9 mouse cellular contexts compared by ENCODE assay signal in the genomic region with DNA sequence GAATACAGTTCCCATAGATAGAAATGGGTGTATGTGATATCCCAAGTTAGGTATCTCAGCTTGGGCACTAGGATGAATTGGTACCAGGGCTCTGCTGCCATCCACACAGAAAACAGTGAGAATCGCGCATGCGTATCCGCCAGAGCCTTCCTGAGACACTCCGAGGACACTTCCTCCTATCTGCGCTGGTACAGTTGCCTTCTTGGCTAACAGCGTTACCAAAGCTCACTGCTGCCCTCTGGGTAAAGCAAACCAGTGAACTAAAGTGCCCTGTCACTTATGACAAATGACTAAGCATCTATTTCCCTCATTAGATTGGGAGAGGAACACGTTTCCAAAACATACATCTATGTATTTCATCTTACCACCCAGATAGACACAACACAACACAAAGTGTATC.
DNase-seq lines count a peak whose midpoint lies in the region; ATAC-seq lines count a peak whose summit lies in the region.
"Had no signal": no experiment of that assay in that cellular context is flagged by ENCODE, and none has a peak within 500 bp of the region (broad histone marks: within the 10 kb centered on the region; RNA-seq: fewer than 3 reads in every experiment).

No protein-coding gene starts in this region.

- H3K36me3 ChIP-seq in heart, embryonic 15.5 days, result no peaks in the 10 kb centered on the region
- H3K36me3 ChIP-seq in neural tube, embryonic 15.5 days, result no peaks in the 10 kb centered on the region
- H3K36me3 ChIP-seq: limb, embryonic 15.5 days had no signal

- peak overlapping the region; percentile 25; the same call in 1 of the 2 replicates for H3K4me2 ChIP-seq in heart, embryonic 15.5 days
- no peak overlapping the region for H3K4me2 ChIP-seq in neural tube, embryonic 15.5 days
- H3K4me2 ChIP-seq: limb, embryonic 15.5 days had no signal

- no peaks in the 10 kb centered on the region for H3K9me3 ChIP-seq in heart, embryonic 15.5 days (replicated peaks)
- H3K9me3 ChIP-seq in neural tube, embryonic 15.5 days (replicated peaks), result no peaks in the 10 kb centered on the region
- H3K9me3 ChIP-seq: limb, embryonic 15.5 days had no signal

- H3K4me3 ChIP-seq in heart, embryonic 15.5 days, result no peak overlapping the region
- no peak overlapping the region for H3K4me3 ChIP-seq in neural tube, embryonic 15.5 days (replicated peaks)
- H3K4me3 ChIP-seq: limb, embryonic 15.5 days had no signal

- 43% methylated on average over 8 of the region's 8 CpGs for WGBS in heart, embryonic 15.5 days
- WGBS in neural tube, embryonic 15.5 days, result 65% methylated on average over 8 of the region's 8 CpGs

- H3K9ac ChIP-seq in heart, embryonic 15.5 days, result no peak overlapping the region
- H3K9ac ChIP-seq in neural tube, embryonic 15.5 days (replicated peaks), result no peak overlapping the region
- H3K9ac ChIP-seq: limb, embryonic 15.5 days had no signal

- no peak for ATAC-seq in heart, embryonic 15.5 days (replicated peaks; ENCODE audit: insufficient number of reproducible peaks, insufficient read depth, low FRiP score, low read depth)
- ATAC-seq in monocyte, adult 5-6 weeks (replicated peaks; ENCODE audit: insufficient number of reproducible peaks, low FRiP score, low TSS enrichment, poor library complexity, severe bottlenecking), result peak; percentile 99
- no peak for ATAC-seq in neural tube, embryonic 15.5 days (ENCODE audit: low FRiP score)

- DNase-seq in left cerebral cortex, adult 18-20 months (ENCODE audit: low spot score in 2 of 2), result peak; percentile 4 to 12
- DNase-seq in left cerebral cortex, adult 8-10 months (ENCODE audit: low spot score in 2 of 2), result no peak
- peak; percentile 33 for DNase-seq in adrenal gland, adult 2 months
- DNase-seq in left cerebral cortex, adult 9 months (ENCODE audit: low spot score in 2 of 2), result peak; percentile 3 to 30
- peak; percentile 87 to 91 for DNase-seq in thymus, postnatal 10 days (ENCODE audit: low spot score in 2 of 2)

- H3K27ac ChIP-seq in heart, embryonic 15.5 days, result no peak overlapping the region
- no peak overlapping the region for H3K27ac ChIP-seq in neural tube, embryonic 15.5 days (replicated peaks)
- H3K27ac ChIP-seq: limb, embryonic 15.5 days had no signal

- H3K4me1 ChIP-seq in heart, embryonic 15.5 days (replicated peaks), result peaks cover 3% of the 10 kb centered on the region
- no peaks in the 10 kb centered on the region for H3K4me1 ChIP-seq in neural tube, embryonic 15.5 days

- H3K27me3 ChIP-seq in heart, embryonic 15.5 days, result no peaks in the 10 kb centered on the region
- H3K27me3 ChIP-seq in neural tube, embryonic 15.5 days (replicated peaks), result no peaks in the 10 kb centered on the region
- H3K27me3 ChIP-seq: limb, embryonic 15.5 days had no signal

Comparison
In these comparisons a context has a peak if more than half of its experiments do, and no peak if none do; other contexts are left out.
1. DNase-seq: peak in left cerebral cortex, adult 18-20 months (2 of 2), adrenal gland, adult 2 months (single experiment), left cerebral cortex, adult 9 months (2 of 2) and thymus, postnatal 10 days (2 of 2); none in left cerebral cortex, adult 8-10 months (0 of 2).